Mouse (Mus musculus): ENCODE measurements around the gene Fam183b.
"Not testable (repeated sequence)": the region's sequence is repeated elsewhere in the genome, so short reads cannot be mapped to it uniquely, and the experiment has no call there.

The Fam183b gene

DNA sequence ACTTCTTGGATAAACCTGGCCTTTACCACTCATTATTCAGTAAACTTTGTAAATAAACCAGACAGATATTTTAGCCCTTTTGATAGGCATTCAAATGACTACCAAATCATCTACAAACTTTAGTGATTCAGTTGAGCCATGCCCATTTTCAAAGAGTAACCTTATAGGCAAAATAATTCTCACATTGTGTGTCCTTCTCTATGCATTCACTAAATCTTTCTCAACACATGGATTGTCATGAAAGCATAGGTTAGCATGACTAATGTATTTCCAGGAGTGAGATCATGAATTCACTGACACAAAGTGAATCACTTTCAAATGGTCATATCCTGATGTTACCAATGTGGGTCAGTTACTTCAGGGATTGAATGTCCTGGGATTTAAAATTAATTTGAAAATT lies 28.9 kb downstream of the Fam183b start, which contains the start of gene Olfr315:
Gene Olfr315, plus strand, starts transcription at position 301 of the 400 bp plus-strand sequence.
- no peak for DNase-seq (ENCODE audit: low read depth, low spot score)

DNA sequence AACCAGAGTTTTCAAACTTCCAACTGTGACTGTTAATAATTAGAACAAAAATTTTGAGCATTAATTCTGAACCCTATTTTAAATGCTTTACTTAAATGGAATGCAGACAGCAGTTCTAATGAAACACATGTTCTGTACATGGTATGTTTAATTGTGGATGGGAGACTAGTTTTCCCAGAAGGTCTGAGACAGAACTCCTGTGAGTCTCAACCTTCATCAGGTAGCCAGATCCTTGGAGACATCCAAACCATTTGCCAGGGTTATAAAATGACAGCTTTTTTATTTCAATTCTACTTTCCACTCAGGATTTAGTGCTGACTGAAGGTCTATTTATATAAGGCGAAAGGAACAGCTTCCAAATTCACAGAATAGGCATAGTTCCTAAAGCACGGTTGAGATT lies 49.3 kb downstream of the Fam183b start, which contains the start of gene Olfr316:
Gene Olfr316, plus strand, starts transcription at position 301 of the 400 bp plus-strand sequence.
- no peak for DNase-seq (ENCODE audit: low read depth, low spot score)

DNA sequence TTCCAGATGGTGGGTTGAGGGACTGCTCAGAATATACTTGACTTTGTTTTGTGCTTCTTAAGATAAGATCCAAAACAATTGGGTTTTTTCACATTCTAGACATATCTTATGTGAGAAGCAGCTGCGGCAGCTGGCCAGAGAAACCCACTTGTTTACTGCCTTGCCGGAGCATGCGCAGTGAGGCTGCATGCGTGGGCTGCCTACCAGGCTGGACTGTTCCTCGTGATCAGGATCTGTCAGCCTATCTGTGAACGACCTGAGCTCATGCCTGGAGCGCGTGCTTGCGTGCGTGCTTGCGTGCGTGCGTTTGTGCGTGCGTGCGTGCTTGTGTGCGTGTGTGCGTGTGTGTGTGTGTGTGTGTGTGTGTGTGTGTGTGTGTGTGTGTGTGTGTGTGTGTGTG lies 50.7 kb downstream of the Fam183b start:
- DNase-seq (ENCODE audit: low read depth, low spot score): not testable (repeated sequence)

Data from brain, embryonic 18.5 days (tissue).